Mouse (Mus musculus) v-Abl transformed pro-B cells (cell line): ENCODE measurements around the gene Rassf1.

Experiments
- in situ Hi-C, 2 experiments: fragments of 400-800 bp; cut with MboI; formaldehyde crosslinking; loops; one replicate each; pipeline ENCODE4 v1.15.1; 2025; ENCODE audit not compliant: unreplicated experiment in 2 of 2

Gene Rassf1

DNA sequence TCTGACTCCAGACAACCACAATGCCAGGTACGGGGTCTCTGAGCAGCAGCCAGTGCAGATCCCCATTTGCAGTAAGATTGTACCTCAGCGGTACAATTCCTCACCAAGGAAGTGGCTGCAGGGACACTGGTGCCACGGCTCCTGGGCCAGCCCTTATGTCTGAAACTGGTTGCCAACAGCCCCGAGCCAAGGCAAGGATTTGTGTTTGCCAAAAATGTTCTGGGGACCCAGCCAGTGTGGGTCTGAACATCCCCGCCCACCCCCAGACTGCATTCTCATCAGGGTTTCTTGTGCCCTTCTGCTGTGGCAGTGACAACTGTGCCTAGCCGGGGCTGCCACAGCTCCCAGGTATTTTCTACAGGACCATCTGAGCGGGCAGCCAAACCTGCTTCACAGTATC lies 13.1 kb upstream of the Rassf1 start:
- in situ Hi-C loops = loop anchor here (10.0 to 25.0 kb wide), 4 partner anchors 243 to 1549 kb away; partner anchors contain the start of genes Ccdc51 (in 1 of the 2), Cish (in 1 of the 2), Glyctk (in 1 of the 2) and Manf (in 1 of the 2)

DNA sequence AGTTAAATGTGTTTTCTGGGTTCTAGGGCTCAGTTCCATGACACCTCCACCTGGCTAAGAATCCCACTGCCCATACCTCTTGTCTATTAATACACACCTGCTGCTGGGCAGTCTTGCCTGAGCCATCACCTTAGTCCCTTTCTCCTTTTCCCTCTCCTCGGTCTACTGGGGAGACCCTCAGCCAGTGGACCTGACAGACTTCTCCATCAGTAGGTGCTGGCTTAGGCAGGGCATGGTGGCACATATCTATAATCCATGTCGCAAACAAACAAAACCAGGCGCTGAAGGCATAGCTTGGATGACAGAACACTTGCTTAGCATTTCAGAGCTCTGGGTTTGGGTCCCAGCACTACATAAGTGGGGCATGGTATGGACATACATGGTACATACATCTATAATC lies 12.6 kb upstream of the Rassf1 start:
- in situ Hi-C loops = loop anchor here (10.0 to 25.0 kb wide), 4 partner anchors 244 to 1549 kb away; partner anchors contain the start of genes Ccdc51 (in 1 of the 2), Cish (in 1 of the 2), Glyctk (in 1 of the 2) and Manf (in 1 of the 2)

DNA sequence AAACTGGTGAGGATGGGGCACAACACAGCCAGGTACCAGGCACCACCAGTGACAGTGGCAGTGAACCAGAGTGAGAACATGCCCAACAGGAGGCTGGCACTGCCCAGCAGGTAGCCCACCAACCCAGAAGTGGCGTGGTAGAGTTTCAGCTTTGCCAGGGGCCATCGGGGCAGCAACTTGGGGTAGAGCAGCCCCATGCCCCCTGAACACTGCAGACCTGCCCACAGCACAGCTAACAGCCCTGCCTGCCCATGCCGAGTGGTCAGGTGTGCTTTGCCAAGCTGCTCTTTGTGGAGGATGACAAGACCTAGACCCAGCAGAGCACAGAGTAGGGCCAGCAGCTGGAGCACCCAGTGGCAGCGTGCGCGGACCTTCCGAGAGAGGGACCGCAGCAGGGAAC lies 11.4 kb upstream of the Rassf1 start:
- in situ Hi-C loops = loop anchor here (10.0 to 25.0 kb wide), 4 partner anchors 245 to 1547 kb away; partner anchors contain the start of genes Ccdc51 (in 1 of the 2), Cish (in 1 of the 2), Glyctk (in 1 of the 2) and Manf (in 1 of the 2)

DNA sequence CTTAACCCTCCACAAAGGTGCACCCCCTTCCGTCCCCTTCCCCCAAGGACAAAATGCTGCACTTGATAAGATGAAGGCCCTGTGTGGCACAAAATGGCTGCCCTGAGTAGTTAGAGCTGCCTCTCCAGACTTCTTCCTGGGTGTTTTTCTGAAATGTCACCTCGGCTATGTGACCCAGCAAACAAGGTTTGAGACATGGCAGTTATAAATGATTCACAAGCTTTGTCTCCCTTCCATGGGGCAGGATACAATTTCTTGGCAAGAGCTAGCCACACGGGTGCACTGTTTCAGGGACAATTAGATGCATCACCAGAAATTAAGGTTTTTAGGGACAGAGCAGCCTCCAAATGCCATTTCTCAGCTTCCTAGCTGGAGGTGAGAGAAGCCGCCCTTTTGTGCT lies 10.9 kb upstream of the Rassf1 start:
- in situ Hi-C loops = loop anchor here (25.0 kb wide), 2 partner anchors 1378 to 1547 kb away; partner anchors contain the start of genes Ccdc51 (in 1 of the 2), Glyctk (in 1 of the 2), Plxnb1 (in 1 of the 2) and Tma7 (in 1 of the 2)

DNA sequence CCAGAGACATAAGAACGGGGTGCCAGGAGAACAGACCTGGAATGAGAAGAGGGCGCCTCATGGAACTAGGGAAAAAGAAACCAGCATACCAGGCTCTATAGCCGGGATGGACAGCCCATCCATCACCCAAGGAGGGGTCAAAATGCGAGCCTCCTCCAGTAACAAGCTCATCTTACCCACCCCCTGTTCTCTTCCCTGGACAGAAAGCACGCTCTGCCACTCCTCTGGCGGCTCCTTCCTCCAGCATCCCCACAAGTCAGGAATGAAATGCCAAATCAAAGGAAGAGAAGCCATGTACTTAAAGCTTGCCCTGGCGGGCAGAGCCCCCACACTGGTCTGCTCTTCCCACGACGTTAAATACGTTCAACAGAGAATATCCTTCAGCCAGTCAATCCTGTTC lies 10.3 kb upstream of the Rassf1 start:
- in situ Hi-C loops = loop anchor here (25.0 kb wide), 2 partner anchors 1379 to 1546 kb away; partner anchors contain the start of genes Ccdc51 (in 1 of the 2), Glyctk (in 1 of the 2), Plxnb1 (in 1 of the 2) and Tma7 (in 1 of the 2)

DNA sequence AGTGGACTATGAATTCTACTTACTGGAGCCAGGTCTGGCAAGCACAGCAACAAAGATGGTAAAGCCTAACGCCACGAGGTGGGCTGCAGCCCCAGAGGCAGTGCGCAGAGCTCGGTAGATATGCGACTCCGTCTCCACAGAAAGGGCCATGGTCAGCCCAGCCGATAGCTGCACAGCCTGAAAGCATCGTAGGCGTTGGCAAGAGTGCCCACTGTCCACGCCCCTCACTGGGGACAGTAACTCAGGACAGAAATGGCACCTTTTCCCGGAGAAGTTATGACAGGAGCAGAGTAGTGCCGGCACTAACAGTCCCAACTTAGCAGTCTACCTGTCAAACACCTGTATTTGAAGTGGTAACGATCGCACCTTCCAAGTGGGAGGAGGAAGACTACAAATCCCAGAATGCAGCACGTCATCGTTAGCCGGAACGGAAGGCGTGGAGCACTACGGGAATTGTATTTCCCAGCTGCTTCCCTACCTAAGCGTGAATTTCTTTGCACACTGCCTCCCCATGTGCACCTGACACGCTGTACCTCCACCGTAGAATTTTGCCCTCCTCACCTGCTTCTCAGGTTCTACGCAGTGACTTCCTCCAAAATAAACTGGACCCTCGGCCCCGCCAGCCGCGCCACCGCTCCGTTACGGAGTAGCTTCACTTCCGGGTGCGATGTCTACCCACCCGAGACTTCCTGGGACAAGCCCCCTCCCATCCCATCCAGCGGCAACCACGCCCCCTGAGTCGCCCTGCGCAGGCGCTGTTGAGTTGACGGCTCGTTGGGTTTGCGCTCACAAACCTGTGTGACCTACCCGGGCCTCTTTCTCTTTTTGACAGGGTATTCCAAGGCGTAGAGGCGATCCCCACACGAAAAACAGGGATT lies 9.6 kb upstream of the Rassf1 start, which contains the start of the genes Cyb561d2 and Nprl2:
Cyb561d2 (minus strand) TSS at position 720 of the 878 bp plus-strand sequence.
Nprl2 (plus strand) TSS at position 753 of the 878 bp plus-strand sequence.
- in situ Hi-C loops = loop anchor here (25.0 kb wide), 2 partner anchors 1379 to 1546 kb away; partner anchors contain the start of genes Ccdc51 (in 1 of the 2), Glyctk (in 1 of the 2), Plxnb1 (in 1 of the 2) and Tma7 (in 1 of the 2)

DNA sequence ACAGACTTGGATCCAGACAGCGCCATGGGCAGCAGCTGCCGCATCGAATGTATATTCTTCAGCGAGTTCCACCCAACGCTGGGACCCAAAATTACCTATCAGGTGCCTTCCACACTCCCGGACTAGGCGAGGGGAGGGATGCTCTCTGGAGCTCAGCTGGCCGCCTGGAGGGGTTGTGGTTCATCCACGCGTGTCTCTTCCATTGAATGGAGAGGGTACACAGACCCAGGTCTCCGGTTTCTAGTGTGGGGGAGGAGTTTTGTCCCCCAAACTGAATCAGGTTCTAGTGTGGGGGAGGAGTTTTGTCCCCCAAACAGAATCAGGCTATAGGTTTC lies 9.0 kb upstream of the Rassf1 start:
- in situ Hi-C loops = loop anchor here (25.0 kb wide), 2 partner anchors 1380 to 1545 kb away; partner anchors contain the start of genes Ccdc51 (in 1 of the 2), Glyctk (in 1 of the 2), Plxnb1 (in 1 of the 2) and Tma7 (in 1 of the 2)

DNA sequence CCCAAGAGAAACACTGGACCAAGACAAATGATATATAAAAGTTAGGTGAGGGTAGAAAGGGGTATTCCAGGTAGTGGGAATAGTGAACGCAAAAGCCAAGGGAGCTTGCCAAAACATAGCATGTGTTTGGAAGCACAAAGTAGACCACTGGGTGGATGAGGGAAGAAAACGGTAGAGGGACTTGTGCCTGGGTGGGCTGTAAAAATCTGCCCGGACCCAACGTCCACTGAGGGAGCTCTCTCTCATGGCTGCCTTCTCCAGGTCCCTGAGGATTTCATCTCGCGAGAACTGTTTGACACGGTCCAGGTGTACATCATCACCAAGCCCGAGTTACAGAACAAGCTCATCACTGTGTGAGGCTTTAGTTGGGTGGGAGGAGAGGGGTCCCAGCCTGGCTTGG lies 8.6 kb upstream of the Rassf1 start:
- in situ Hi-C loops = loop anchor here (25.0 kb wide), 2 partner anchors 1380 to 1545 kb away; partner anchors contain the start of genes Ccdc51 (in 1 of the 2), Glyctk (in 1 of the 2), Plxnb1 (in 1 of the 2) and Tma7 (in 1 of the 2)

DNA sequence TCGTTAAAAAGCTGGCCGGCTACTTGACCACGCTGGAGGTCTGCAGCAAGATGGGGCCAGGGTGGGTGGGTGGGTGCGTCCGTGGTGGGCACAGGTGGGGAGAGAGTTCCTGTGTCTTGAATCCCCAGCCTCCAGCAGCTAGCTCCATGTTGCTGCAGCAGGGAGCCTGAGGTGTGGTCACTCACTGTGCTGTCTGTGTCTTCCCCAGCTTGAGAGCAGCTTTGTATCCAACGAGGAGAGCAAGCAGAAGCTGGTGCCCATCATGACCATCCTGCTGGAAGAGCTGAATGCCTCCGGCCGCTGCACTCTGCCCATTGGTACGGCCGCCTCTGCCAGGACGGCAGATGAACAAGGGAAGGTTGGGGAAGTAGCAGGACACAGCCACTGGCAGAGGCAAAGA lies 8.1 kb upstream of the Rassf1 start:
- in situ Hi-C loops = loop anchor here (25.0 kb wide), 2 partner anchors 1381 to 1544 kb away; partner anchors contain the start of genes Ccdc51 (in 1 of the 2), Glyctk (in 1 of the 2), Plxnb1 (in 1 of the 2) and Tma7 (in 1 of the 2)

DNA sequence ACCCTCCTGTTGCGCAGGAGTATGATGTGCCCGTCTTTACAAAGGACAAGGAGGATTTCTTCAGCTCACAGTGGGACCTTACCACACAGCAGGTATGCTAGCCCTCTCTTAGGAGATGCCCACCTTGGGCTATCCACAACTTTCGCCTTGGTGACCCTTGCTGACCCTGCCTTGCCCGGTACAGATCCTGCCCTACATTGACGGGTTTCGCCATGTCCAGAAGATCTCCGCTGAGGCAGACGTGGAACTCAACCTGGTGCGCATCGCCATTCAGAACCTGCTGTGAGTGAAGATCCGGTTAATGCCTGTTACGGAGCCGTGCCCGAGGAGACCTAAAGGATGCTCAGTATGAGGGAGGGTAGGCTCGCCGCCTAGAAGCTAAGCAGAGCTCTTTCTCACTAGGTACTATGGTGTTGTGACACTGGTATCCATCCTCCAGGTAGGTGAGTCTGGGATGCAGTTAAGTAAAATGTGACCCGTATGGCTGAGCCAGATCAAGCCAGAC lies 7.1 kb upstream of the Rassf1 start:
- in situ Hi-C loops = loop anchor here (25.0 kb wide), 2 partner anchors 1382 to 1543 kb away; partner anchors contain the start of genes Ccdc51 (in 1 of the 2), Glyctk (in 1 of the 2), Plxnb1 (in 1 of the 2) and Tma7 (in 1 of the 2)

DNA sequence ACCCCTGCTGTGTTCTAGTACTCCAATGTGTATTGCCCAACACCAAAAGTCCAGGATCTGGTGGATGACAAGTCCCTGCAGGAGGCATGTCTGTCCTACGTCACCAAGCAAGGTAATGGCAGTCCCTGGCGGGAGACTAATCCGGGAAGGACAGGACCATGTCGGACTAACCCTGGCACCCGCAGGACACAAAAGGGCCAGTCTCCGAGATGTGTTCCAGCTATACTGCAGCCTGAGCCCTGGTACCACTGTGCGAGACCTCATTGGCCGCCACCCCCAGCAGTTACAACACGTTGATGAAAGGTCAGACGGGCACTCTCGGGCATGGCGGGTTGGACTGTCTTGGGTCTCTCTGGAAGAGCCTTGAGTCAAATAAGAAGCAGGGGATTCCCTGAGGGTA lies 6.6 kb upstream of the Rassf1 start:
- in situ Hi-C loops = loop anchor here (25.0 kb wide), 2 partner anchors 1382 to 1543 kb away; partner anchors contain the start of genes Ccdc51 (in 1 of the 2), Glyctk (in 1 of the 2), Plxnb1 (in 1 of the 2) and Tma7 (in 1 of the 2)

DNA sequence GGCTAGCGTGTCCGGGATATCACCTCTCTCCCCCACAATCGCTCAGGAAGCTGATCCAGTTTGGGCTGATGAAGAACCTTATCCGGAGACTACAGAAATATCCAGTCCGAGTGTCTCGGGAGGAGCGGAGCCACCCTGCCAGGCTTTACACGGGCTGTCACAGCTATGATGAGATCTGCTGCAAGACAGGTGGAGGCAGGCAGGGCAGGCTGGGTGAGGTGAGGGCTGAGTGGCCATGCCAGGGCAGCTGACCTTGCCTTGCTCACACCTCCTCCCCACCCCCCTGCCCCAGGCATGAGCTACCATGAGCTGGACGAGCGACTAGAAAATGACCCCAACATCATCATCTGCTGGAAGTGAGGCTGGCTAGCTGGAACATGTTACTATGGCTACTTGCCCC lies 6.2 kb upstream of the Rassf1 start:
- in situ Hi-C loops = loop anchor here (25.0 kb wide), 2 partner anchors 1383 to 1542 kb away; partner anchors contain the start of genes Ccdc51 (in 1 of the 2), Glyctk (in 1 of the 2), Plxnb1 (in 1 of the 2) and Tma7 (in 1 of the 2)

DNA sequence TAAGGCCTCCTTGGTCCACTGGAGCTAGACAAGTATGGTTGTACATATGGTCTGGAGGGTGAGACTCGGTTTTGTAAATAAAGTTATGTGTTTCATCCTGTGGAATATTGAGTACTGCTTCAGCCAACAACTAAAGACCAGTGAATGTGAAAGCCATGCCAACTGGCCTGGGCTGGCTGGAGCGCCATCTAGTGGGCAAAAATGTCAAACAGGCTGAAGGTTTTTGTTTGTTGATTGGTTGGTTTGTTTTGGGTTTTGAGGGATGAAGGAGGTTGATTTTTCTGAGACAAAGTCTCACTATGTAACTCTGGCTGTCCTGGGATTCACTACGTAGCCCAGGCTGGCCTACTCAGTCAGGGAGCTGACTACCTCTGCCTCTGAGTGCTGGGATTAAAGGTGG lies 5.8 kb upstream of the Rassf1 start:
- in situ Hi-C loops = loop anchor here (25.0 kb wide), 2 partner anchors 1383 to 1542 kb away; partner anchors contain the start of genes Ccdc51 (in 1 of the 2), Glyctk (in 1 of the 2), Plxnb1 (in 1 of the 2) and Tma7 (in 1 of the 2)

DNA sequence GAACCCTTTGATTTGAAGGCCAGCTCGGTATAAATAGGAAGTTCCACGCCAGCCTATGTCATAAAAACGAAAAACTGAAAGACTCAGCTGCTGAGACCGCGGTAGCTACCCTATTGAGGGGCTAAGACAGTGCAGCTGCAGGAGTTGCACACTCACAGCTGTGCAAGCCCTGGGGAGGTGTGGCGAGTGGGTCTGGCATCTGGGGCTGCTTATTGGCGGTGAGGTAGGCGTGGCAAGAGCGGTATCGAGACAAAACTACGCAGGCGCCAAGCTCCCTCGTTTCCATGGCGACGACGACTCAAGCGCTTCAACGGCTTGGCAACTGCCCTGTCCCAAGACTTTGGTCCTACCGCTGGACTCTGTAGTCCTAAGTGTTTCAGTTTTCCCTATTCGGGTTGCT lies 4.3 kb upstream of the Rassf1 start, which contains the start of gene Zmynd10:
Zmynd10 (plus strand) TSS at position 273 of the 400 bp plus-strand sequence.
- in situ Hi-C loops = loop anchor here (25.0 kb wide), 2 partner anchors 1385 to 1540 kb away; partner anchors contain the start of genes Ccdc51 (in 1 of the 2), Glyctk (in 1 of the 2), Plxnb1 (in 1 of the 2) and Tma7 (in 1 of the 2)

DNA sequence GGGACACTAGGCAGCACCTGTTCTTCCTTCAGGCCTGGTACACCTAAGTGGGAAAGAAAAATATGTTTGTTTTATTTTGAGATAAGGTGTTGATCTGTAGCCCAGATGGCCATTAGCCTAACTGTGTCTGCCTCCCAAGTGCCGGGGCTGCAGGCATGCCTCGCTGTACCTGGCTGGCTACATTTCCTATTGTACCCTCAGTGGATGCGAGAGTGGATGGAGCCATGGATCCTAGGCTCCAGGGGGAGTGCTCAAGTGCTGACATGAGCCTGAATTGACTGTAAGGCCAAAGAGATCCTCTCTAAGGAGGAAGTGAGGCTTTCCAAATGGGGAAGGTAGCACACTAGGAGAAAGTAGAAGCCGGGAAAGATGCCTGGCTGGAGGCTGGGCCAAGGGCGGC lies 3.4 kb upstream of the Rassf1 start:
- in situ Hi-C loops = loop anchor here (25.0 kb wide), 2 partner anchors 1386 to 1539 kb away; partner anchors contain the start of genes Ccdc51 (in 1 of the 2), Glyctk (in 1 of the 2), Plxnb1 (in 1 of the 2) and Tma7 (in 1 of the 2)

DNA sequence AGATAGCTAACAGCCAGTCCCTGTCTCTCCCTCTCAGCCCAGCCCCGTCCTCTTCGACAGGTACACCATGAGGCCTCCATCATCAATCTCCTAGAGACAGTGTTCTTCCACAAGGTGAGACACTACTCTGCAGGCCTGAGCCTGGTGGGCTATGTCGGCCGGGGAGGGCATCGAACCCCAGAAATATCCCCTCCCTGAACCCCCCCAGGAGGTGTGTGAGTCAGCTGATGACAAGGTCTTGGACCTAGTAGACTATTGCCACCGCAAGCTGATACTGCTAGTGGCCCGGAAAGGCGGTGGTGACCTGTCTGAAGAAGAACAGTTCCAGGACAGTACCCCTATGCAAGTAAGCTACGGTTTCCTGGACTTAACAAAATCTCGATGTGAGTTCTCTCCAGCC lies 2.5 kb upstream of the Rassf1 start:
- in situ Hi-C loops = loop anchor here (25.0 kb wide), 2 partner anchors 1387 to 1538 kb away; partner anchors contain the start of genes Ccdc51 (in 1 of the 2), Glyctk (in 1 of the 2), Plxnb1 (in 1 of the 2) and Tma7 (in 1 of the 2)

DNA sequence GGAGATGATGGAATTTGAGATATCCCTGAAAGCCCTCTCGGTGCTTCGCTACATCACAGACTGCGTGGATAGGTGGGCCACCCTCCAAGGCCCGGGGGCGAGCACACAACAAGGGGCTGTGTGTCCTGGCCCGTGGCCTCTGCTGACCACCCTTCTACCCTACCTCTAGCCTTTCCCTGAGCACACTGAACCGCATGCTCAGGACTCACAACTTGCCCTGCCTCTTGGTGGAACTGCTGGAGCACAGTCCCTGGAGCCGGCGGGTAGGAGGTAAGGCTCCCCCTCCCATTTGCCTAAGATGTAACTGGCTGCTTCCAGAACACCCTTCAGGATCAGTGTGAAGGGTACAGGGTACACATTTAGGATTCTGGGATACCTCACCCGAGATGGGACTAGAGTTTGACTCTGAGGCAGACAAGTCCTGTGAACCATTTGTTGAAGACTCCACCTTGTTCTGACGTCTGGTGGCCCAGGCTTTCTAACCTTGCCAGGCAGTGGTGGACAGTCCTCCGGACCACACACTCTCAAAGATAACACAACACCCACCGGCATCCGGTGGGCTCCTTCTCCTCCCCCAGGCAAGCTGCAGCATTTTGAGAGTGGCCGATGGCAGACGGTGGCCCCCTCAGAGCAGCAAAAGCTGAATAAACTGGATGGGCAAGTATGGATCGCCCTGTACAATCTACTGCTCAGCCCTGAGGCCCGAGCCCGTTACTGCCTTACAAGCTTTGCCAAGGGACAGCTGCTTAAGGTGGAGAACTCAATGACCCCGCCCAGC lies 1.9 kb upstream of the Rassf1 start:
- in situ Hi-C loops = loop anchor here (25.0 kb wide), 3 partner anchors 1362 to 1538 kb away; partner anchors contain the start of genes Ccdc51 (in 1 of the 2), Glyctk (in 1 of the 2), Plxnb1 (in 1 of the 2) and Ppm1m (in 1 of the 2)

DNA sequence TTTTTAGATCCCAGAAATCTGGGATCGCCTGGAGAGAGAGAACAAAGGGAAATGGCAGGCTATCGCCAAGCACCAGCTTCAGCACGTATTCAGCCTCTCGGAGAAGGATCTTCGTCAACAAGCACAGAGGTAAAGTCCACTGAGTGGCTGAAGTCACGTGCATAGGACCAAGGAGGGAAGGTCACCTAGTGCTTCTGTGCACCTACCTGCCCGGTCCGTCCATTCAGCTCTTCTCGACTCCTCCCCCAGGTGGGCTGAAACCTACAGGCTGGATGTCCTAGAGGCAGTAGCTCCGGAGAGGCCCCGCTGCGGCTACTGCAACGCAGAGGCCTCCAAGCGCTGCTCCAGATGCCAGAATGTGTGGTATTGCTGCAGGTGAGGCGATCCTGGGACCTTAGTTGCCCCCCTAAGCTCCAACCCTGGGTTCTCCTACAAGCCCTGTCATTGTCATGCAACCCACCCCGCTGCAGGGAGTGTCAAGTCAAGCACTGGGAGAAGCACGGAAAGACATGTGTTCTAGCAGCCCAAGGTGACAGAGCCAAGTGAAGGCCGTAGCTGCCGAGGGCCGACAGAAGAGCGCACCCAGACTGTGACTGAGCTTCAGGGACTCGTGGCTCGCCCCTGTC lies 751 bp upstream of the Rassf1 start:
- in situ Hi-C loops = loop anchor here in 1 of 2 experiments (25.0 kb wide), 1 partner anchor 1363 kb away; the partner anchor contains the start of gene Ppm1m
